Mouse (Mus musculus): ENCODE measurements around the gene Nfib. TPM values are rescaled to one million over a fixed set of nuclear protein-coding genes. Genes with fewer than 3 reads are reported as not detected.

The Nfib gene
- total and polyA plus RNA-seq, 3 experiments: 0.04 to 0.11 (median 0.09) TPM

- Histone ChIP-seq H3K4me2 (ENCODE audit: insufficient read depth, low read depth, poor library complexity, severe bottlenecking) (no peak overlapping the region), H3K9me3 (replicated peaks; ENCODE audit: low read length) (peaks cover 4% of the 10 kb centered on the region), H3K79me2 (replicated peaks; ENCODE audit: control insufficient read depth, extremely low read depth, insufficient read depth, poor library complexity, severe bottlenecking) (no peaks in the 10 kb centered on the region), H3K27ac (ENCODE audit: insufficient read depth, low read depth) (no peak overlapping the region), H3K4me1 (ENCODE audit: control insufficient read depth in 1 of 2, insufficient read depth in 2 of 2) (no peaks in the 10 kb centered on the region), H3K4me3 (replicated peaks in 1 of 3; ENCODE audit: low read depth in 2 of 3, low read length in 2 of 3, poor library complexity in 1 of 3) (no peak overlapping the region), H3K36me3 (replicated peaks in 1 of 2; ENCODE audit: control insufficient read depth in 1 of 2, insufficient read depth in 1 of 2, low read length in 1 of 2) (no peaks in the 10 kb centered on the region), H3K27me3 (replicated peaks) (no peaks in the 10 kb centered on the region), H3K9ac (ENCODE audit: insufficient read depth, low read depth) (no peak overlapping the region)
- TF ChIP-seq MEF2A (IDR thresholded peaks at IDR 0.05; ENCODE audit: borderline replicate concordance, low read depth, low read length) (no peak), PAX5 (IDR thresholded peaks at IDR 0.05; ENCODE audit: low read length) (no peak), JUND (conservative IDR thresholded peaks at IDR 0.05; ENCODE audit: low read depth, low read length) (no peak), NELFE (IDR thresholded peaks at IDR 0.05; ENCODE audit: low read depth, low read length) (no peak), USF1 (IDR thresholded peaks at IDR 0.05; ENCODE audit: low read depth, low read length) (no peak), UBTF (IDR thresholded peaks at IDR 0.05; ENCODE audit: low read depth, low read length) (no peak), E2F4 (IDR thresholded peaks at IDR 0.05; ENCODE audit: insufficient replicate concordance, low read depth, low read length) (no peak), MAFK (IDR thresholded peaks at IDR 0.05; ENCODE audit: insufficient replicate concordance, low read length) (no peak), USF2 (conservative IDR thresholded peaks at IDR 0.05; ENCODE audit: low read depth, low read length) (no peak), MYC (IDR thresholded peaks at IDR 0.05; ENCODE audit: low read depth, low read length) (no peak), RCOR1 (conservative IDR thresholded peaks at IDR 0.05; ENCODE audit: low read depth, low read length) (no peak), NRF1 (IDR thresholded peaks at IDR 0.05; ENCODE audit: low read depth, low read length) (no peak)
- in situ Hi-C loops (cut with MboI; ENCODE audit: low pct_ligation_motif_present, low pct_unique_long_range_greater_than_20kb, low sequenced_read_pairs): no loop called here
- DNase-seq (ENCODE audit: extremely low read depth): no peak
- dilution Hi-C loops (cut with MboI; ENCODE audit: extremely low pct_ligation_motif_present, extremely low pct_unique_long_range_greater_than_20kb, low sequenced_read_pairs): no loop called here
These were observed 99.2 kb downstream of the Nfib start for GRCm38 (mm10) chr4:82606351-82606750.

GRCm38 (mm10) chr4:82605034-82605784, 100.3 kb downstream of the Nfib start:
- Histone ChIP-seq H3K4me1 (ENCODE audit: control insufficient read depth in 1 of 2, insufficient read depth in 2 of 2) (no peaks in the 10 kb centered on the region), H3K9me3 (replicated peaks; ENCODE audit: low read length) (peaks cover 7% of the 10 kb centered on the region), H3K79me2 (replicated peaks; ENCODE audit: control insufficient read depth, extremely low read depth, insufficient read depth, poor library complexity, severe bottlenecking) (no peaks in the 10 kb centered on the region), H3K27ac (ENCODE audit: insufficient read depth, low read depth) (no peak overlapping the region), H3K27me3 (replicated peaks) (no peaks in the 10 kb centered on the region), H3K9ac (ENCODE audit: insufficient read depth, low read depth) (no peak overlapping the region), H3K4me2 (ENCODE audit: insufficient read depth, low read depth, poor library complexity, severe bottlenecking) (no peak overlapping the region), H3K36me3 (replicated peaks in 1 of 2; ENCODE audit: control insufficient read depth in 1 of 2, insufficient read depth in 1 of 2, low read length in 1 of 2) (no peaks in the 10 kb centered on the region), H3K4me3 (replicated peaks in 1 of 3; ENCODE audit: low read depth in 2 of 3, low read length in 2 of 3, poor library complexity in 1 of 3) (no peak overlapping the region)
- no peak for DNase-seq (ENCODE audit: extremely low read depth)
- in situ Hi-C loops (cut with MboI; ENCODE audit: low pct_ligation_motif_present, low pct_unique_long_range_greater_than_20kb, low sequenced_read_pairs) (no loop called here), dilution Hi-C loops (cut with MboI; ENCODE audit: extremely low pct_ligation_motif_present, extremely low pct_unique_long_range_greater_than_20kb, low sequenced_read_pairs) (no loop called here)
- no peak for TF ChIP-seq KAT2A (IDR thresholded peaks at IDR 0.05; ENCODE audit: insufficient replicate concordance, low read length)
- no peak for TF ChIP-seq MAFK (IDR thresholded peaks at IDR 0.05; ENCODE audit: insufficient replicate concordance, low read length)

Measured in CH12.LX (cell line).